Mouse (Mus musculus) bone marrow macrophage, adult 2 months (primary cell): Measurements from ENCODE around the gene Tle1. TPM values are rescaled to one million over a fixed set of nuclear protein-coding genes. Genes with fewer than 3 reads are reported as not detected.

Source experiments
- H3K27ac ChIP-seq: 2 replicates; pipeline ENCODE4 v1.5.1; 2012; ENCODE audit warnings: low read depth, low read length; ENCODE audit not compliant: insufficient read depth
- H3K4me1 ChIP-seq: 2 replicates; pipeline ENCODE4 v1.6.1; 2012; ENCODE audit warnings: low read length; ENCODE audit not compliant: control insufficient read depth, insufficient read depth
- H3K4me3 ChIP-seq: 2 replicates; pipeline ENCODE4 v1.5.1; 2012; ENCODE audit warnings: mild to moderate bottlenecking, low read length, moderate library complexity; ENCODE audit not compliant: insufficient read depth
- CTCF ChIP-seq: IDR thresholded peaks from 2 replicates; pipeline ENCODE4 v1.5.1; 2012; ENCODE audit warnings: low read depth, mild to moderate bottlenecking, low read length, moderate library complexity
- POLR2A ChIP-seq: IDR thresholded peaks from 2 replicates; pipeline ENCODE4 v1.6.1; 2012; ENCODE audit warnings: mild to moderate bottlenecking, low read depth, low read length, borderline replicate concordance
- polyA plus RNA-seq: library from polyadenylated mRNA; stranded (reverse); fragments of >200 nt; gene quantifications from 2 replicates; pipeline ENCODE4 v1.2.4, GENCODE M21; 2012; ENCODE audit not compliant: missing spikeins, insufficient read depth, insufficient read length

Tle1 gene
- polyA plus RNA-seq, 1 experiment = 28.1 TPM

GRCm38 (mm10) chr4:72069111-72069534 is 131.6 kb downstream of the Tle1 start:
- no peak overlapping the region for H3K27ac ChIP-seq
- TF ChIP-seq POLR2A (no peak), CTCF (no peak)
- no peaks in the 10 kb centered on the region for H3K4me1 ChIP-seq
- no peak overlapping the region for H3K4me3 ChIP-seq

GRCm38 (mm10) chr4:72067937-72068336 is 132.8 kb downstream of the Tle1 start:
- TF ChIP-seq CTCF = no peak
- no peak for TF ChIP-seq POLR2A
- H3K27ac ChIP-seq = no peak overlapping the region
- H3K4me3 ChIP-seq = no peak overlapping the region
- no peaks in the 10 kb centered on the region for H3K4me1 ChIP-seq
